Mouse (Mus musculus) stomach, postnatal 0 days (tissue): ENCODE measurements around the gene Nol9. TPM values are rescaled to one million over a fixed set of nuclear protein-coding genes. Genes with fewer than 3 reads are reported as not detected.

Experiments used
- ATAC-seq: fragments of 200-750 bp; cut with Nextera tagmentation; 2 replicates; pipeline ENCODE4 v1.8.0; 2017; ENCODE audit not compliant: low FRiP score, low TSS enrichment
- DNase-seq: peaks from one replicate; pipeline ENCODE4 v3.0.0-alpha.2; 2016; ENCODE audit warnings: low spot score
- H3K27ac ChIP-seq: fragments of 300-500 bp; sonication (generic); replicated peaks from 2 replicates; pipeline ENCODE4 v1.5.1; 2014; ENCODE audit warnings: mild to moderate bottlenecking, control low read depth
- H3K27me3 ChIP-seq: fragments of 300-500 bp; sonication (generic); 2 replicates; pipeline ENCODE4 v1.6.1; 2014; ENCODE audit warnings: low read length; ENCODE audit not compliant: control insufficient read depth, insufficient read depth
- H3K36me3 ChIP-seq: fragments of 300-500 bp; sonication (generic); 2 replicates; pipeline ENCODE4 v1.6.1; 2014; ENCODE audit warnings: low read length, mixed read lengths; ENCODE audit not compliant: control insufficient read depth, insufficient read depth
- H3K4me1 ChIP-seq: fragments of 300-500 bp; sonication (generic); replicated peaks from 2 replicates; pipeline ENCODE4 v1.6.1; 2014; ENCODE audit warnings: antibody characterized with exemption; ENCODE audit not compliant: control insufficient read depth, insufficient read depth
- H3K4me2 ChIP-seq: fragments of 300-500 bp; sonication (generic); replicated peaks from 2 replicates; pipeline ENCODE4 v1.6.1; 2014; ENCODE audit warnings: low read depth, mild to moderate bottlenecking, control low read depth, moderate library complexity
- H3K4me3 ChIP-seq: fragments of 300-500 bp; sonication (generic); 2 replicates; pipeline ENCODE4 v1.5.1; 2014; ENCODE audit warnings: low read depth, low read length, control low read depth
- H3K9ac ChIP-seq: fragments of 300-500 bp; sonication (generic); 2 replicates; pipeline ENCODE4 v1.6.1; 2014; ENCODE audit warnings: mild to moderate bottlenecking, low read length, control low read depth, mixed read lengths
- H3K9me3 ChIP-seq: fragments of 300-500 bp; sonication (generic); 2 replicates; pipeline ENCODE4 v1.6.1; 2016; ENCODE audit warnings: low read length; ENCODE audit not compliant: control insufficient read depth
- CTCF ChIP-seq: IDR thresholded peaks from 2 replicates; pipeline ENCODE4 v1.5.1; 2016; ENCODE audit warnings: antibody characterized with exemption, low read depth, mild to moderate bottlenecking, moderate library complexity
- EP300 ChIP-seq: optimal IDR thresholded peaks from 2 replicates; pipeline ENCODE3; 2016; ENCODE audit warnings: antibody characterized with exemption
- WGBS: fragments of 180-500 bp; shearing (Covaris S2); extraction: QIAGEN DNeasy Blood & Tissue Kit; methylation state at CpG from one replicate; pipeline ENCODE4 v1.1.7; 2014; 5-methylcytosine and 5-hydroxymethylcytosine counted together
- polyA plus RNA-seq: library from polyadenylated mRNA; unstranded; fragments of >200 nt; fragmentation: Nextera tagmentation; extraction: Ambion mirVana; gene quantifications from 2 replicates; pipeline ENCODE4 v1.2.1, GENCODE M21; 2015

Nol9 gene
- polyA plus RNA-seq, 1 experiment from 2014 or later, result 11.2 TPM

- DNase-seq (peak; percentile 99), ATAC-seq (peak; percentile 97)
- Histone ChIP-seq H3K36me3 (peaks cover 6% of the 10 kb centered on the region), H3K27me3 (no peaks in the 10 kb centered on the region), H3K27ac (peak within 1 kb of the TSS; percentile 93), H3K9ac (peak within 1 kb of the TSS; percentile 91), H3K4me2 (peak within 1 kb of the TSS; percentile 86), H3K9me3 (no peaks in the 10 kb centered on the region), H3K4me1 (0 out of 2 replicates have a peak, but pooled peaks cover 3% of the 10 kb centered on the region), H3K4me3 (peak within 1 kb of the TSS; percentile 99)
- whole genome bisulfite sequencing, result under 1% methylated on average over 73 of the region's 94 CpGs
- TF ChIP-seq EP300 (no peak), CTCF (no peak)
These were observed 42.8 kb upstream of the Nol9 start, which contains the start of gene Phf13 for GRCm38 (mm10) chr4:151996173-151996950. Gene Phf13, minus strand, starts transcription at chr4:151996258.

GRCm38 (mm10) chr4:151996951-151997222 is 42.2 kb upstream of the Nol9 start:
- Histone ChIP-seq H3K9me3 (no peaks in the 10 kb centered on the region), H3K9ac (peak overlapping the region; percentile 79), H3K27ac (peak overlapping the region; percentile 93), H3K4me3 (peak overlapping the region; percentile 99), H3K27me3 (no peaks in the 10 kb centered on the region), H3K4me2 (peak overlapping the region; percentile 62), H3K36me3 (peaks cover 5% of the 10 kb centered on the region), H3K4me1 (0 out of 2 replicates have a peak, but pooled peaks cover 3% of the 10 kb centered on the region)
- no peak for TF ChIP-seq CTCF
- TF ChIP-seq EP300, result no peak
- 1% methylated on average over 13 of the region's 13 CpGs for WGBS
- ATAC-seq (no peak), DNase-seq (no peak)

GRCm38 (mm10) chr4:151997701-151998100 is 41.4 kb upstream of the Nol9 start:
- no peak for TF ChIP-seq CTCF
- TF ChIP-seq EP300, result no peak

GRCm38 (mm10) chr4:151999481-151999880 is 39.6 kb upstream of the Nol9 start:
- no peaks in the 10 kb centered on the region for H3K9me3 ChIP-seq
- DNase-seq, result no peak
- H3K9ac ChIP-seq, result no peak overlapping the region
- H3K4me3 ChIP-seq, result no peak overlapping the region
- no peak overlapping the region for H3K4me2 ChIP-seq
- H3K4me1 ChIP-seq, result no peaks in the 10 kb centered on the region
- 62% methylated on average over 3 of the region's 3 CpGs for WGBS
- no peak overlapping the region for H3K27ac ChIP-seq
- TF ChIP-seq CTCF (no peak), EP300 (no peak)
- no peak for ATAC-seq
- no peaks in the 10 kb centered on the region for H3K27me3 ChIP-seq
- no peaks in the 10 kb centered on the region for H3K36me3 ChIP-seq

More at GRCm38 (mm10) chr4:151997701-151998100, 41.4 kb upstream of the Nol9 start:
- H3K27ac ChIP-seq, result no peak overlapping the region
- no peaks in the 10 kb centered on the region for H3K27me3 ChIP-seq
- peak overlapping the region; percentile 99; the same call in 1 of the 2 replicates for H3K4me3 ChIP-seq
- H3K4me2 ChIP-seq, result peak overlapping the region; percentile 62
- no peaks in the 10 kb centered on the region for H3K36me3 ChIP-seq
- 0 out of 2 replicates have a peak, but pooled peaks cover 3% of the 10 kb centered on the region for H3K4me1 ChIP-seq
- ATAC-seq (no peak), DNase-seq (no peak)
- H3K9ac ChIP-seq, result peak overlapping the region; percentile 79; the same call in 1 of the 2 replicates
- WGBS, result 55% methylated on average over 3 of the region's 3 CpGs
- no peaks in the 10 kb centered on the region for H3K9me3 ChIP-seq

- H3K4me1 ChIP-seq, result no peaks in the 10 kb centered on the region
- H3K27ac ChIP-seq, result no peak overlapping the region
- H3K36me3 ChIP-seq, result no peaks in the 10 kb centered on the region
- peak; percentile 56 for DNase-seq
- H3K9ac ChIP-seq, result no peak overlapping the region
- H3K4me2 ChIP-seq, result no peak overlapping the region
- TF ChIP-seq CTCF, result no peak
- no peak for TF ChIP-seq EP300
- WGBS, result 12% methylated on average over 4 of the region's 4 CpGs
- no peak for ATAC-seq
- no peak overlapping the region for H3K4me3 ChIP-seq
- H3K27me3 ChIP-seq, result no peaks in the 10 kb centered on the region
- no peaks in the 10 kb centered on the region for H3K9me3 ChIP-seq
These were observed 38.2 kb upstream of the Nol9 start for GRCm38 (mm10) chr4:152000906-152001305.

GRCm38 (mm10) chr4:152001335-152001734 is 37.8 kb upstream of the Nol9 start:
- no peaks in the 10 kb centered on the region for H3K36me3 ChIP-seq
- H3K9ac ChIP-seq, result no peak overlapping the region
- no peaks in the 10 kb centered on the region for H3K4me1 ChIP-seq
- no peak overlapping the region for H3K4me2 ChIP-seq
- H3K9me3 ChIP-seq, result no peaks in the 10 kb centered on the region
- DNase-seq (no peak), ATAC-seq (no peak)
- TF ChIP-seq CTCF (peak; percentile 52; the same call in 1 of the 2 replicates), EP300 (no peak)
- H3K27me3 ChIP-seq, result no peaks in the 10 kb centered on the region
- no peak overlapping the region for H3K27ac ChIP-seq
- WGBS, result 69% methylated on average over 4 of the region's 4 CpGs
- H3K4me3 ChIP-seq, result no peak overlapping the region
